Mouse (Mus musculus): ENCODE results near the gene Fam198a. TPM values are rescaled to one million over a fixed set of nuclear protein-coding genes. Genes with fewer than 3 reads are reported as not detected.

Gene Fam198a
- 0.18 TPM for total RNA-seq (2023)

GRCm38 (mm10) chr9:121950418-121951113 is at the start of gene Fam198a:
Gene Fam198a (plus strand): TSS chr9:121950988.

GRCm38 (mm10) chr9:121916102-121916501 is 34.7 kb upstream of the Fam198a start, which contains the start of gene Cyp8b1:
Gene Cyp8b1 (minus strand): TSS chr9:121916305.

GRCm38 (mm10) chr9:121997010-121997409 is 46.2 kb downstream of the Fam198a start, which contains the start of gene Pomgnt2:
Gene Pomgnt2 (minus strand): TSS chr9:121997110.

Other genes starting within 250 kb of the Fam198a start
- gene Sec22c, start 245.5 kb upstream of the Fam198a start, total RNA-seq (2023), result 41.9 TPM
- gene Ss18l2, start 240.7 kb upstream of the Fam198a start, total RNA-seq (2023), result 14.6 TPM
- gene Nktr, start 231.8 kb upstream of the Fam198a start, total RNA-seq (2023), result 246 TPM
- 1.3 TPM for gene Zfp651, start 191.7 kb upstream of the Fam198a start, total RNA-seq (2023)
- gene Klhl40, start 173.4 kb upstream of the Fam198a start, total RNA-seq (2023), result not detected
- gene Hhatl, start 158.5 kb upstream of the Fam198a start, total RNA-seq (2023), result not detected
- not detected for gene Ccdc13, start 111.5 kb upstream of the Fam198a start, total RNA-seq (2023)
- 29.6 TPM for gene Higd1a, start 92.6 kb upstream of the Fam198a start, total RNA-seq (2023)
- 1.4 TPM for gene Ackr2, start 52.6 kb upstream of the Fam198a start, total RNA-seq (2023)
- not detected for gene Cyp8b1, start 34.7 kb upstream of the Fam198a start, total RNA-seq (2023)
- 0.53 TPM for gene Pomgnt2, start 46.1 kb downstream of the Fam198a start, total RNA-seq (2023)
- 115 TPM for gene Snrk, start 166.3 kb downstream of the Fam198a start, total RNA-seq (2023)

Data from CD4-positive naive resting alpha-beta T cell, adult 57 days (primary cell).